Mouse (Mus musculus) brain, embryonic 14.5 days (tissue): ENCODE measurements at regions not wholly inside any gene's neighbourhood (a gene's known extent, or its start where the extent isn't known, plus 50 kb on each side); places are given as distances from the start of the nearest gene placed in this dataset.

ENCODE experiments used
- CTCF ChIP-seq: fragments of 200-500 bp; IDR thresholded peaks from 2 replicates; pipeline ENCODE4 v1.5.1; 2012; ENCODE audit warnings: inconsistent platforms, mild to moderate bottlenecking, moderate library complexity, borderline replicate concordance; ENCODE audit not compliant: insufficient read depth, insufficient read length; ENCODE audit errors: extremely low read depth
- POLR2A ChIP-seq: fragments of 200-500 bp; IDR thresholded peaks from 2 replicates; pipeline ENCODE4 v1.6.1; 2012; ENCODE audit warnings: mild to moderate bottlenecking, inconsistent platforms, borderline replicate concordance; ENCODE audit not compliant: poor library complexity, insufficient read depth, insufficient read length, severe bottlenecking; ENCODE audit errors: extremely low read depth

DNA sequence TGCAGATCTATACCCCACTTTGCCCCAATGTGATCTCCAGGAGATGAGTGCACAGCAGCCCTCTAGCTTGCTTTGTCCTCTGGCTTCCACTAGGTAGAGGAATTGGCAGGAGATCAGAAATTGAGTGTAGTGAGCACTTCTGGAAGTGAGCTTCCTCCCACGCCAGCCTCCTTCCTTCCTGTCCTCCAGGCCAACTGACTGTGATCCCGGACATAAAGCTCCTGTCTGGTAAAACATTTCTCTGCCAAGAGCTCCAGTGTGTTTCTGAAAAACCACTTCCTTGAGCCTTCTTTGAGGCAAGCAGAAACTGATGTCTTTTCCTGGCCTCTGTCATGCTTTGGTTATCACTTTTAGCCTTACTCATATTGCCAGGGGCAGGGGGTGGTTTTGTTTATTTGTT is 197.5 kb downstream of the Mreg start:
- TF ChIP-seq CTCF, result no peak
- TF ChIP-seq POLR2A, result no peak
